Mouse (Mus musculus): Measurements from ENCODE around the gene Plin4.
A peak's percentile ranks its signal among the peaks of the same experiment; 100 is the strongest.
"Not testable (repeated sequence)": the region's sequence is repeated elsewhere in the genome, so short reads cannot be mapped to it uniquely, and the experiment has no call there.

The Plin4 gene

GRCm38 (mm10) chr17:56125276-56125630 is 15.7 kb upstream of the Plin4 start:
- DNase-seq, result no peak

- peak; percentile 54 for DNase-seq
Observed at GRCm38 (mm10) chr17:56124377-56125275, 15.0 kb upstream of the Plin4 start.

- DNase-seq, result peak; percentile 40
Observed at GRCm38 (mm10) chr17:56123681-56124340, 14.2 kb upstream of the Plin4 start.

- peak; percentile 35 for DNase-seq
Observed at GRCm38 (mm10) chr17:56123161-56123560, 13.6 kb upstream of the Plin4 start.

GRCm38 (mm10) chr17:56121826-56122225 is 12.2 kb upstream of the Plin4 start, which contains the start of gene Lrg1:
Gene Lrg1 (minus strand): TSS chr17:56122001.
- no peak for DNase-seq

GRCm38 (mm10) chr17:56119981-56120880 is 10.6 kb upstream of the Plin4 start:
- DNase-seq, result peak; percentile 73

GRCm38 (mm10) chr17:56119431-56119830 is 9.8 kb upstream of the Plin4 start:
- peak; percentile 31 for DNase-seq

- DNase-seq, result peak; percentile 53
Observed at GRCm38 (mm10) chr17:56117251-56117710, 7.7 kb upstream of the Plin4 start, which contains the start of gene Plin5. Gene Plin5 (minus strand): TSS chr17:56117596.

GRCm38 (mm10) chr17:56116193-56116592 is 6.6 kb upstream of the Plin4 start:
- no peak for DNase-seq

- no peak for DNase-seq
Observed at GRCm38 (mm10) chr17:56112743-56113142, 3.1 kb upstream of the Plin4 start.

- peak; percentile 70 for DNase-seq
Observed at GRCm38 (mm10) chr17:56111864-56112263, 2.3 kb upstream of the Plin4 start.

GRCm38 (mm10) chr17:56111021-56111420 is 1.4 kb upstream of the Plin4 start:
- no peak for DNase-seq

GRCm38 (mm10) chr17:56110571-56110970 is 968 bp upstream of the Plin4 start:
- DNase-seq, result no peak

GRCm38 (mm10) chr17:56108334-56109044 is 1.1 kb downstream of the Plin4 start:
- DNase-seq, result peak; percentile 50

- no peak for DNase-seq
Observed at GRCm38 (mm10) chr17:56107736-56108135, 1.9 kb downstream of the Plin4 start.

- no peak for DNase-seq
Observed at GRCm38 (mm10) chr17:56106981-56107380, 2.6 kb downstream of the Plin4 start.

- DNase-seq, result not testable (repeated sequence)
Observed at GRCm38 (mm10) chr17:56106436-56106835, 3.2 kb downstream of the Plin4 start.

GRCm38 (mm10) chr17:56104821-56105220 is 4.8 kb downstream of the Plin4 start:
- DNase-seq, result not testable (repeated sequence)

GRCm38 (mm10) chr17:56103465-56104285 is 5.9 kb downstream of the Plin4 start:
- DNase-seq, result no peak

- no peak for DNase-seq
Observed at GRCm38 (mm10) chr17:56102927-56103326, 6.7 kb downstream of the Plin4 start.

- DNase-seq, result no peak
Observed at GRCm38 (mm10) chr17:56102158-56102557, 7.4 kb downstream of the Plin4 start.

Measured in cerebellum, adult 9-11 months (tissue).